Mouse (Mus musculus) right cerebral cortex, adult 2 months (tissue): ENCODE results near the gene Fam198b.

ENCODE experiments used
- DNase-seq, 2 experiments: peaks; one replicate each; pipeline ENCODE4 v3.0.0; 2021 to 2022; ENCODE audit warnings: low spot score in 2 of 2

The Fam198b gene

GRCm38 (mm10) chr3:79885686-79886356 is 1.5 kb downstream of the Fam198b start:
- no peak for DNase-seq

GRCm38 (mm10) chr3:79886357-79887091 is 2.2 kb downstream of the Fam198b start:
- DNase-seq = peak in 1 of 2 experiments; percentile 23

GRCm38 (mm10) chr3:79887161-79887855 is 3.0 kb downstream of the Fam198b start:
- DNase-seq = no peak

DNA sequence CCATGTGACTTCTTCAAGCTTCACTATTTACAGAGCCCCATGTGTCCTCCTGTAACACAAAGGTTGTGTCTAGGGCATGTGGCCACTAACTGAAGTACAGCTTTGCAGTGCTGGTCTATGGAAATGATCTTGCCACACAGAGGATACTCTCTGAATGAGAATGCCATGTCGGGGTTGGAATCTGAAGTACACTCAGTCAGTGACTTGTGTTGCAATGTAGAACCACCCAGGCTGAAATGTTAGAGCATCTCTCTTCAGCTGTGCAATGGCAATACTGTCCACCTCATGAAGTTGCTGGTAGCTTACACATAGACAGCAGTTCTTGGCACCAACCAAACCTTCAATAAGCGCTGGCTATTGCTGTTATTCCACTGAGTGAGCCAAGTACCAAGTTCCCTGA is 3.6 kb downstream of the Fam198b start:
- no peak for DNase-seq

GRCm38 (mm10) chr3:79897534-79898370 is 13.4 kb downstream of the Fam198b start:
- DNase-seq = peak in 1 of 2 experiments; percentile 39

GRCm38 (mm10) chr3:79898514-79898913 is 14.2 kb downstream of the Fam198b start:
- no peak for DNase-seq

DNA sequence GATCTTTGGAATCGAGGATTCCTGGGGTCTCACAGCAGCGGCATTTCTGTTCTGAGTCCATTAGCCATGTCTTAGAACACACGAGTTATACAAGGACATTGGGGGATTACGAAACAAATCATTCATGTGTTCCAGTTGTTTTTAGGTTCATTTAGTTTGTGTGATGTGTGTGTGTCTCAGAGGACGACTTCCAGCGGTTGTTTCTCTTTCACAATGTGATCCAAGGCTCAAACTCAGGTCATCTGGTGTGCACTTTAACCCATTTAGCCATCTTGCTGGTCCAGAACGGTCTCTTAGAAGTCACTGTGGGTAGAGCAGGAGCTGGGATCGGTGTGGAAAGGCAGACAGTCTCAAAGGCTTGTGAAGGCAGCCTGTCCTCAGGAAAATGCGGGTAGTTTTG is 15.6 kb downstream of the Fam198b start:
- no peak for DNase-seq

DNA sequence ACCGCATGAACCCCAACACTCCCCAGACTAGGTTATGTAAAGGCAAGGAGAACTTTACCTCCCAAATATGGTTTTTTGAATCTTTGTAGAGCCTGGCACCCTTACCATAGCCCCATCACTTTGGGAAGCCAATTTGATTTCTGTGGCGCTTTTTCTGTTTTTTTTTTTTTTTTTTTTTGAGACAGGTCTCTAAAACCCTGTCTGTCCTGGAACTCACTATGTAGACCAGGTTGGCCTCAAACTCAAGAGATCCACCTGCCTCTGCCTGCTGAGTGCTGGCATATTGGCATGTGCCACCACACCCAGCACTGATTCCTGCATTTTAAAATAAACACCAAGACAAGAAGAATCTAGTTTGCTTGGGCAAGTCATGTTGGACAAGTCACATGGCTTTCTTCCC is 16.2 kb downstream of the Fam198b start:
- DNase-seq = no peak

DNA sequence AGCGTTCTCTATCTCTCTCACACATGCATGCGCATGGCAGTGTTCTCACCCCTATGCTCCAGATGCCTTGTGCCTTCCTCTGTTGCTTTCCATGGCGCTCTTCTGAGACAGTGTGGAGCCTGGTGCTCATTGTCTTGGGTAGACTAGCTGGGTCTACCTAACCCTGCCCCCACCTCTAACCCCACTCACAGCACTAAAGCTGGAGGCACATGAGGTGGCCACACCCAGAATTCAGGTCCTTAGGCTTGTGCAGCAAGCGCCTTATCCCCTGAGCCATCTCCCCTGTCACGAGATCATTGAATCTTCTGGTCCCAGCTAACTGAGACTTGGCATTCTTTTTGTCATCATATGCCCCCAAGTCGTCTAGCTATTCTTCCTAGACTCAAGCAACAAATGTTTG is 17.0 kb downstream of the Fam198b start:
- DNase-seq = no peak

- no peak for DNase-seq
These were observed 17.4 kb downstream of the Fam198b start for GRCm38 (mm10) chr3:79901734-79902133.

GRCm38 (mm10) chr3:79903803-79904202 is 19.5 kb downstream of the Fam198b start:
- no peak for DNase-seq

- no peak for DNase-seq
These were observed 20.0 kb downstream of the Fam198b start for GRCm38 (mm10) chr3:79904238-79904757.

DNA sequence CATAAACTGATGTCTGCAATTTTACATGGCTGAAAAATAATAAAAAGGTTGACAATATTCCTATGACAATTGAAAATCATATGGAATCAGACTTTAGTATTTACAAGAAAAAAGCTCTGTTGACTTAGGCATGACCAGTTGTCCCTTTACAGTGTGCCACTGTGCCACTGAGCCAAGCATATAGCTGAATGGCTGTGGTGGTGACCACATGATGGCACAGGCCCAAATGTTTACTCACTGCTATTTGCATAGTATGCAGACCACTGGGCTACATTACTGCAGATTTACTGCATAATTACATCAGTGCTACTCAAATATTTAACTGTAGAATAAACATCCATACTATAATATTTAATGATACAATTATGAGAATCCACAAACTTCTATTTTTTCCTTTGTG is 21.1 kb downstream of the Fam198b start:
- DNase-seq = no peak

- no peak for DNase-seq
These were observed 22.1 kb downstream of the Fam198b start for GRCm38 (mm10) chr3:79906250-79907045.

DNA sequence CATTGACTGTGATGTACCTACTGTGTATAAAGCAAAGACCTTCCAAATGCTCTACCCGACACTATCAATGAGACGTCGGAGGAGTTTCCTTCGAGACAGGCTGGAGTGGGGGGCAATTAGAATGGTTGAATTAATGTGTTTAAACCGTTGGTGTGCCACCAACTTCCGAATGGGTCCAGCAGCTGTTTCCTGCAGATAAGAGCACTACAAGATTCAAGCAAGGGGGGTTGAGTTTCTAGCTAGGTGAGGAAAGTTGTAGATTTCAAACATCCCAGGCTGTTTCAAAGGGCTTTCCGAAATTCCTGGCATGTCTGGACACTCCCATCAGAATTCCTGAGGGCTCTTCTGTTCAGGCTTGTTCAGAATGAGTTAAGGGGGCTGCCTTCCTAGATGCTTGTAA is 22.9 kb downstream of the Fam198b start:
- DNase-seq = no peak

DNA sequence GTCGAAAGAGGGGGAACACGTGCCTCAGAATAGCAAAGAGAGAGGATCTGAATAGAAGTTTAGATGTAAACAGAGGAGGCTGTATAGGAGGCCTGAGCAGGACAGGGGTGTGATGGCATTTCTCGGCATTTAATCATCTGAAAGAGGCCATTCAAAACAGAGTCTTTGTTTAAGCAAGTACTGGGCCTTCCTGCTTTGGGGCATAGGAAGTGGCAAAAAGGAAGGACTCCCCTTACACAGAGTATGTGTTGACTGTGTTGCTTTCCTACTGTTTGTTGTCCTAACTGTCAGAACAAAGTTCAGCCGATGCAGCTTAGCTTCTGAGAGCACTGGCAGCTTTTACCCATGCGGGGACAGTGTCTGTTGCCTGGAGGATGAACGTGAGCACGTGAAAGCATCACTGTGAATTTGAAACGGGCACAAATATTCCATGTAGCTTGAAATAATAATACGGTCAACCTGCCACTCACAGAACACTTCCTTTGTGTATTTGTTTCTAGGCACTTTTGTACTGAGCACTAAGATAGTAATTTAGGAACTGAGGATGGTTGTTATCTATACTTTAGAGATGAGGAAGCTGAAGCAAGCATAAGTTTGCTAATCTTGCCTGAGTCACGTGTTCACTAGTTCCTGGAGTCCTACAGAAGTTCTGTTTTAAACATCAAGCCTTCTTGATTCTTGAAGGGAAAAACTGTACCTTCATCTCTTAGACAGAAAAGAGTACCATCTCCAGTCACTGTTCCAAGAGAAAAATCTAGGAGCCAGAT is 26.2 kb downstream of the Fam198b start:
- DNase-seq = no peak

DNA sequence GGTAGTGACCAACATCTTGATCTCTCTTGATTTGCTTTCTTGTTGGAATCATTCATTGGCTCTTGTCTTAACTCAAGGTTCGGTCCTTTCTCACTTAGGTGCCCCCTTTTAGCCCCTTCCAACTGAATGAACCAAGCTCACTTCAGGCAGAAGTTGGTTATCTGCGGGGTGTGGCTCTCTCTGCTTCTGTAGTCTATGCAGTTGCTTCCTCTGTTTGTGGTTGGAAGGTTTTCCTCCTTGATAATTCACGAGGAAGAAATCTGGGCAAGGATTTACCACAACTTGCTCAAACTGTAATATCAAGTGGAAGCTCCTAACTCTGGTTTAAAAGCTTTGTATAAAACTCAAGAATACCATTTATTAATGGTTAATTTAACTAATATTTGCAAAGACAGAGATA is 26.8 kb downstream of the Fam198b start:
- no peak for DNase-seq

- no peak for DNase-seq
These were observed 29.7 kb downstream of the Fam198b start for GRCm38 (mm10) chr3:79914012-79914411.

DNA sequence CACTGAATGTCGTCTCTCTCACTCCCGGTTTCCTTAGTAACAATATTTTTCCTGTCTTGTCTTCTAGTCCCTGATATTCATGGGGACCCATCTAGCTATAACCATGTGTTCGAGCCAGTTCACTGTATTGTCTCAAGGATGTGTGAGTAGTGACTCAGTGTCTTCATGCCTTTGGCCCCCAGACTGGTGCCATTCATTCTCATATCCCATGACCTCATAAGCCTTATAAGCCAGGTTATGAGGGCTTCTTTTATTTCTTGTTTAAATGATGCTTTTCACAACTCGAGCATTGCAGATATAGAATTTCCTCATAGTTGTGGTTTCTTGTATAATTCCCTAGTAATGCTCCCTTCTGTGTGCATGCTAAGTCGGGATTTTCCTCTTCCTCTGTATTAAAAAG is 31.9 kb downstream of the Fam198b start:
- no peak for DNase-seq

- no peak for DNase-seq
These were observed 34.4 kb downstream of the Fam198b start for GRCm38 (mm10) chr3:79918761-79919160.
